Mouse (Mus musculus) heart, postnatal 10 days (tissue): Measurements from ENCODE around the gene Fzd7. TPM values are rescaled to one million over a fixed set of nuclear protein-coding genes. Genes with fewer than 3 reads are reported as not detected.

Experiments
- DNase-seq, 2 experiments: peaks; one replicate each; pipeline ENCODE4 v3.0.0; 2021
- intact Hi-C: fragments of 180-260 bp; cut with DNase I; formaldehyde crosslinking; loops from one replicate; pipeline ENCODE4 v1.15.1; 2025
- total RNA-seq, 2 experiments: library from RNA; stranded (reverse); gene quantifications; 2 replicates each; pipeline ENCODE4 v1.2.3; 2021

The Fzd7 gene
- total RNA-seq, 2 experiments from 2014 or later: 6.4 to 6.7 TPM

DNA sequence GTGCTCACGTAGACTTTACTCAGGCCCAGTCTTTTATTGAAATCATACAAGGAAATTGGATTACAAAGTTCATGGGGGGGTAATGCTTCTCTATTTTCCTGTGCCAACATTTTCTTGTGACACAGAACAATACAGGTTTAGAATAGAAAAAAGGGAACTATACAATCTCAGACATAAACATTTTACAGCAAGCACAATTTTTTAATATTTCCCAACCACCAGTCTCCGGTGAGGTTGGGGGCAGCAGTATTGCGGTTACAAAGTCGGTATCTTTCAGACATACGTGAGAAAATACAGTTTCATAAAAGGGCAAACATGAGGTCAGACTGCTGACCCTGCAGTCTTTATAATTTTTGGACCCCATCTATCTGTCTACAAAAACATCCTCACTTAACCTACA, 13.7 kb downstream of the Fzd7 start:
- DNase-seq: no peak
- intact Hi-C loops: no loop called here

DNA sequence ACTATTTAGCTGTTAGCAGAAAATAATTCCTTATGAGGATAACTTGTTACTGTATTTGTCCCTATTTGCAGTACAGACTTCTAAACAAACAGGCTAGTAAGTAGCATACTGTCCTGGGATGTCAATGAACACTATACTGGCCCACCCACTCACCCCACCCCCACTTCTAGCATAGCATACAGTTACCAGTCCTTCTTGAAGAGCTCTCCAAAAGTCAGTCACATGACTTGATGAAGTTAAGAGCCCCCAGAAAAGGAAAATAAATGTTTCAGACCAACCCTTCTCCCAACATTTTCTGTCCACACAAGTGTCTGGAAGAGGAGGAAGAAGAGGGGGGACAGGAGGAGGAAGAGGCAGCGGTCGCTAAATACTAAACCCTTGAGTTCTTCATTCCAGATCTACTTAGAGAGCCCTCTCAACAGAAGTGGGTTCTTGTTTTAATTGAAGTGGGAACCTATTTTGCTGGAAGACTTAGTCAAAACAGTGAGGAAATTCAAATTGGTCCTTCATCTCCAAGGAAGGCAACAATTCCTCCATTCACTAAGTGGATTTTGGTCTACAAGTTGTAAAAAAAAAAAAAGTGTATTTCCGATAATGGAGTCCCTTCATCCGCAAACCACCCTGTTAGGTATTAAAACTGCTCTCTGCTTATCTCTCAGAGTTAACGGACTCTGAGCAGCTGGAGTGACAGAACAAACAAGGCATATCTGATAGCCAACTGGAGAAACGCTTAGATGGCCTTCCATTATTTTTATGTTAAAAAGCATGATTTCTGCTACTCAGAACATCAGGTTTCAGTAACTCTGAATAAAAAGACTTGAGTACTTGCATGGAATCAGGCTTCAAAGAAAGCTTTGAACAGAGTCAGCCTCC, 15.8 kb downstream of the Fzd7 start:
- no peak for DNase-seq
- intact Hi-C loops: no loop called here

DNA sequence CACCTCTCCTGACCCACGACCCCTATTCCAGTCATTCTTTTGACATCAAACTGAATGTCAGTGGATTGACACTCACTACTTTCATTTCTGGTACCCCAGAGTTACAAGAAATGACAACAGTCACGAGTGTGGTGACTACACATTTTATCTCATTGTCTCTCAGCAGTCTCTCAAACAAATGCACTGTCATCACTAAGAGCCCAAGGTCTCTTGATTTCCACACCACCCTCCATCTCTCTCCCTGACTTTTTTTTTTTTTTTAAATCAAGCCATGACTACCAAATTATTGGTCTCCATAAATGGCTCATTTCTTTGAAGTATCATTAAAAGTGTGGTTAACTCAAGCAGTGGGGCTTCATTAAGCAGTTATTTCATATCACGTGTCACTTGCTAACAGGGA, 17.1 kb downstream of the Fzd7 start:
- no peak for DNase-seq
- intact Hi-C loops: no loop called here

DNA sequence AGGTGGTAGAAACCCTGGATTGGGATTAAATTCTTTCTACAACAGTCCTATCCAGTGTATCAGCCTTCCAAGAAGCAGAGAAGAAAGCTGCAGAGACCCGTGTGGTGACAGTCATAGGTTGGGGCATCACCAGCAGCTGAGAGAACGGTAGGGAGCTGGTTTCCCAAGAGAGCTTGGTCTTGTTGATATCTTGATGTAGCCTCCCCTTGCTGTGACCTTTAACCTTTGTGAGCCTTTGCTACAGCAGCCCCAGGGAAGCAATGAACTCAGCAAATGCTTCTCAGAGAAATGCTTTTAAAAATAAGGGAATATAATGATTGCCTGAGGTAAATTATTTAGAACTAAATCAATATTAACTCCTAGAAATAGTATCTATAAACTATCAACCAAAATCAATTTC, 20.1 kb downstream of the Fzd7 start:
- intact Hi-C loops: no loop called here

DNA sequence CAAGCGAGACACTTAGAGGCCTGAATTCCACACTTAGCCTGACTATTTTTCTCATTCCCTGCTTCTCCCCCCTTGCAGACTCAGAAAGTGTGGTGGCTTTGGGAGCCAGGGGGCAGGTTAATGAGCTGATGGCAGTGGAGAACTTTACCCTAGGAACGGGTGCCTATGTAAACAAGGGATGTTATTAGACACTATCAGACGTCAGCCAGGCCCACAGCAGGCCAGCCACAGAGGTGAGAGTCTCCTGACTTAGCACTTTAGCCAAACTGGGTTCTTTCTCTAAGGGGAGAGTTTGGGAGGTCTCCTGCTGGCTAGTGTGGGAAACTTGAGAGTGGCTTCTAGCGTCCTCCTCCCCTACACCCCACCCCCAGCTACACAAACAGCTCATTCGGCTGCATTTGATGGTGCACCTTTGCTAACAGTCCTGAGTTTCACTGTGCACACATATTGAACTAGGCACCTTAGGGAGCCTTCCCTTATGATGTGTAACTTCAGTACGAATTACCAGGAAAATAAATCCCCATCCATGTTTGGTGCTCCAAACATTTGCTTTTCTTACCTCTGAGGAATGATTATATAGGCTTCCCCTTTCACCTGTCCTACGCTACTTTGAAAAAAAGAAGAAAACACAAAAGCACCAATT, 21.6 kb downstream of the Fzd7 start:
- DNase-seq: no peak
- intact Hi-C loops: no loop called here

More for the DNA sequence above, 20.1 kb downstream of the Fzd7 start:
- DNase-seq: no peak

DNA sequence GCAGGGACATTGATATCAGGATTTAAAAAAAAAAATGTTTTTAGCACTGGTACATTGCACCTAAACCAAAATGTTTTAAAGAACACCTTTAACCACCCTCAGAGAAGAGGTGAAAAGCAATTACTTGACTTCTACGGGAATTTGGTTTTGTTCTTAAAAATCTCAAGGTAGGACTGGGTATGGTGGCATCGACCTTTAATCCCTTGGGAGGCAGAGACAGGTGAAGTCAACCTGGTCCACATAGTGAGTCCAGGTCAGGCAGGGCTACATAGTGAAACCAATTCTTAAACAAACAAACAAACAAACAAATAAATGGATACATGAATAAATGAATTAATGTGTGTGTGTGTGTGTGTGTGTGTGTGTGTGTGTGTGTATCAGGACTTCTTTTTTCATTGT, 22.1 kb downstream of the Fzd7 start:
- intact Hi-C loops: no loop called here
- DNase-seq: no peak

DNA sequence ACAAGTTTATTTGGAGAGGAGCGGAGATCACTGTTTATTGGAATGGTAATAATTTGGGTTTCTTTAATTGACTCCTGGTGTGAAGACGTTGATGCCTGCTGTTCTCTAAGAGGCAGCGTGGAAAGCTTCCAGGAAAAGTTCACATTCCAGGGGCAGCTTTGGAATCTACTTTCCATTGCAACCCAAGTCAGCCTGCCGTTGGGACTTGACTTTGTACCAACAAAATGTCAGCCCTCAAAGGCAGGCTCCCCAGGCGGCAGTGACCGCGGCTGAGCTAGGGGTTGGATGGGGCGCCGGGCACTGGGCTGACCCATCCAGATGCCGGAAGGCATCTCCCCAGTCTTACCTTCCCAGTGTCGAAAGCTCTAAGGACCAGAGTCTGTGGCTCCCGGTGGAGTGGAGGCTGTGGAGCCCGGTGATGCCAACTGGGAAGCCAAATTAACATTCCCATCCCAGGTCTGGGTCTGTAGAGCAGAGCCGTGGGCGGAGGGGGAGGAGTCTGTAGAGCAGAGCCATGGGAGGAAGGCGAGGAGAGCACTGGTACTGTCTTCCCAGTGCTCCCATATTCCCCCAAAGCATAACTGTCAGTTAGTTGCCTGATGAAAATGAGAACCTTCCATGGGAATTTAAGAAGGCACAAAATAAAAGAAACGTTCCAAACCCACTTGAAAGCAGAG, 26.4 kb downstream of the Fzd7 start:
- DNase-seq: peak; percentile 21 to 28
- intact Hi-C loops: no loop called here

DNA sequence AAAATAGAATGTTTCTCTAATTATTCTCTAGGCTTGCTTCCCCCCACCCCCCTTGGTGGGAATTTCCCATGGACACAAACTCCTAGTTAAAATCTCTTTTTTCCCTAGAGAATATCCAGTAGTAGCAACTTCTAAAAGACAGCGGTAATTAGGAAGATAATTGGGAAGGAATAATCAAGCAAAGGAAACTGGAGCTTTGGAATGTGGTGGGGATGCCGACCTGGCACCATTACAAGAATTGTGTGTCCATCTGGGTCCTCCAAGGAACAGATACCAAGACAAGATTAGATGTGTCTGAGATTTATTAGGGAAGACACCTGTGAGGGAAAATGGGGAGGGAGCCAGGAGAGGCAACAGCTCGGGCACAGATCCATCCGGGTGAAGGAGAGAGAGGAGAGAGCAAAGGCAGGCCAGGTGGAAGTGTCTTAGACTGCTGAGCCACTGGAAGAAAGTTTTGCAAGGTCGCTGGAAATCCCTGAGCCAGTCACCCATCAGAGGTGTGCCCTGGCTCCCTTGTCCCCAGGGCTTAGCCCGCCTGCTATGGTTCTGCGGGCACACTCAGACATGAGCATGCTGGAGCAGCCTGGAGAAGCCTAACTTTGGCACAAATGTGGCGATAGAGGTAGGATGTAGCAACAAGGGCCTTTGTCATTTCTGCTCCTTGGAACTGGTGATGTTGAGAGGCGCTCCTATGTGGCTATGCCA, 29.5 kb downstream of the Fzd7 start:
- intact Hi-C loops: no loop called here
- DNase-seq: no peak

DNA sequence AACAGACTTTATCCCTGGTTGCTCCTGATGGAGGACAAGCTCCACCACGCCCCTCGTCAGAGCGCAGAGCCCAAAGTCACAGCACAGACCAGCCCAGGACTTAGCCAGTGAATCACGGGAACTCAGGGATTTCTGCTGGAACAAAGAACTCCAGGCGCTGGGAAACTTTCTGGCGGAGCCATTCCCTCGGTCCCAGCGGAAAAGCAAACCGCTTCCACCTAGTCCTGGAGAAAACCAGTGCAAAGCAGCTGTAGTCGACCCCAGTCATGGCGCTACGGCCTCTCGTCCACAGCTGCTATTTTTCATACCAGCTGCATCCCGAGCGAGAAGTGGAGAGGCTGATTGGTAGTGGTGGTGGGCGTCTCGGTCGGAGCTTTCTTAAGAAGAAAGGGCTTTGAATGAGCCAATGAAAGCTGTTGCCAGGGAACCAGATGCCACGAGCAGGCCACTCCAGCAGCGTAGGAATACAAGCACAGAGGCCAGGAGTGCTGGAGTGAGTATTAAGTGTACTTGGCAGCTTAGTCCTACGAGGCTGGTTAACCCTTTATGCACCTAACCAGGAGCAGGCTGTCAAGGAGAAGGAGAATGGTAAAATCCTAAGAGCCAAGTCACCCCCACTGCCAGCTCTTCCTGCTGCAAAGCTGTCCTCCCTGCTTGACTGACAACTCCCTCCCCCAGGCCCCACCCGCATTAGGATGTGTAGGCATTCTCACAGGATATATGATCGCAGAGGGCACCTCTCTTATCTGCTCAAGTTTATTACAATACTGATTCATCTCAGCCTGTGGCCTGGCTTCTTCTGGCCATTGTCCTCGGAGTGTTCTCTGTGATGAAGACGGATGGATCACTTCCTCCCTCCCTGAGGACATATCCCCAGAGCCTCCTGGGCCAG, 34.0 kb downstream of the Fzd7 start, which contains the start of gene Gm973:
Gene Gm973, plus strand, starts transcription at position 239 of the 892 bp plus-strand sequence.
- intact Hi-C loops: no loop called here
- peak; percentile 65 to 76 for DNase-seq

DNA sequence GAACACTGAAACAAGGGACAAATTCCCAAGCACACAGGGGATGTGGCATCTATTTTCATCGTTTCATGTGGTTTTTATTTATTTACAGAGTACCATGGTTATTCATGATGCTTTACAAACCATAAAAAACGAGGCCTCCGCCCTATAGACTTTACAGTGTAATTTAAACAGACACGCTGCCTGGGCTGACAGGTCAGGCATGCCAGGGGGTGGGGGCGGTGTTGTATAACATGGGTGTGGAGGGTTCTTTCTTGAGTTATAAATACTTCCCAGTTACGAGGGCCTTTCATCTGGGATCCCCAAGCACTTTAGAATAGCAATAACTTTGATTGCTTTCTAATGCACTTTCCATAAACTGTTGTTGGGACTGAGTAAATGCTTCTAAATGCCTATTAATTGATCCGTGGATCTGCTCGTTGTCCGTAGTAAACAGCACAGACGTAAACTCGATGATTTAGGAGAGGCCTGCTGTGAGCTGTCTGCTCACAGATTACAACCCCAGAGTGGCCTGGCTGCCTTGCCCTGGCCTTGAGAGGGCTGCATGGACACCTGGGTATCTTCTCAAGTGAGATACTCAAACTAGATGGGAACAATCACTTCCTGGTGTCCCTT, 38.1 kb downstream of the Fzd7 start:
- DNase-seq: no peak
- intact Hi-C loops: no loop called here

DNA sequence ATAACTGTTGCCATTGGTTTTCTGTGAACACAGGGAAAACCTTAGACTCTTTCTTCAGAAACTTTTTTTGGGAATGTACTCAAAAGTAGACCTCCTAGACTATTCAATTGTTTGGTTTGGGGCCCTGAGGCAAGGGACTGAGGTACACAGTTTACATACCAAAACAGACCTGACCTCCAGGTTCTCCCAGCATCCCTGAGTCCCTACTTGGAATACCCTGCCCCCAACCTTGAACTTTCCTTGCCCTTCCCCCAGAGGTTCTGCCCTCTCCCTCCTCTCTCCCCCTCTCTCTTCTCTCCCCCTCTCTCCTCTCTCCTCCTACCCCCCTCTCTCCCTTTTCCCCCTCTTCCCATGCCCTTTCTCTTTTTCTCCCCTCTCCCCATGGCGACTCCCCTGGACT, 40.2 kb downstream of the Fzd7 start:
- intact Hi-C loops: no loop called here
- DNase-seq: no peak

DNA sequence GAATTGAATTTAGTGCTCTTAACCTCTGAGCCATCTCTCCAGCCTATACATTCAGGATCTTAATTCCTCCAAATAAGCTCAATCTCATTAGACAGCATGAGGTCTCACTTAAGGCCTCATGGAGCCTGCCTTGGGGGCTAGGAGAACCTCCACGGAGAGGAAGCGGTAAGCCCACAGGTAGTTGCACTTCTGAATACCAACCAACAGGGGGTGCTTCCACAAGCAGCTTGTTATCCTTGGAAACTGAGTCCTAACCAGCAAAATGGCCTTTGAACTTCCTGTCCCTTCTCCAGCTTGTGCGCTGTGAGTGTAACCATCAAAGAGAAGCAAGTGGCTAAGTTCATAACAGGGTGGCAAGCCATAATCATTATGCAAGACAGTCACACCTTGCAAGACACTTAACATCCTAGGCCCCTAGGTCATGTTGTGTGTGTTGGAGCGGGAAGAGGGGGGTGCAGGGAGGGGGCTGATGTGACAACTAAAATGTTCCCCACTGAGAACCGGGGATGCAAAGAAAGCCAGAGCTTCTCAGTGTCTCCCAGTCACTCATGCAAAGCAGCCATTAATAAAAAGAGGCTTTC, 41.2 kb downstream of the Fzd7 start:
- DNase-seq: no peak
- intact Hi-C loops: no loop called here

DNA sequence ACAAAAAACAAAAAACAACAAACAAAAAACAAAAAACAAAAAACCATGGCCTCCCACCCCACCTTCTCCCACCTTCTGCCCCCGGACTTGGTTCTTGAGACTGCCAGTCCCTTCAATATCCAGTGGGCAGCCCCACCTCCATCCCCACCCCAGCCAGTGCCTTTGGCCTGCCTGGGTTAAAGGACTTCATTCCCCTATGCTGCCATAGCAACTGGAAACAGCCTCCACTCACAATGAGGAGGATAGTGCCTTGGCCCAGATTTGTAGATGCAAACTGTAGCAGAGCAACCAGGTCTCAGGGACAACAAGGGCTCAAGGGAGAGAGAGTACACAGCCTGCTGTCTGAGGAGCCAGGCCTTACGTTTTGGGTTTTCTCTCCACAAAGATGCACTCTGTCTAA, 41.8 kb downstream of the Fzd7 start:
- intact Hi-C loops: no loop called here

DNA sequence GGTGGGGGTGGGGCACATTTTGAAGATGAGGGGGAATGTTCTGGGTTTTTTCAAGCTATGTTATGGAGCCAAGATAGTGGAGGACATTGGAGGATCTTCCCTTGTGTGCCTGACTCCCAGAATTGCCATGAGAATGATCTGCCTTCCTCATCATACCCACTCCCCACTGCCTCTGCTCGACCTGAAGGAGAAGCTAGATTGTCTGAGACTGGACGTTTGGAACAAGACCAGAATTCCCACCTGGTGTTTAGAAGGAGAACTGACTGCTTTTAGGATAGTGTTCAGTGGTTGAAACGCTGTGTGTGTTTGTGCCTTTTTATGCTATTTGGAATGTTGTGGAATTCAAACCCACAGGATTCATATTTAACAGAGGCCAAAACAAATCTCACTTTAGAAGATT, 42.5 kb downstream of the Fzd7 start:
- no peak for DNase-seq
- intact Hi-C loops: no loop called here

More for the DNA sequence above, 41.8 kb downstream of the Fzd7 start:
- DNase-seq: no peak

DNA sequence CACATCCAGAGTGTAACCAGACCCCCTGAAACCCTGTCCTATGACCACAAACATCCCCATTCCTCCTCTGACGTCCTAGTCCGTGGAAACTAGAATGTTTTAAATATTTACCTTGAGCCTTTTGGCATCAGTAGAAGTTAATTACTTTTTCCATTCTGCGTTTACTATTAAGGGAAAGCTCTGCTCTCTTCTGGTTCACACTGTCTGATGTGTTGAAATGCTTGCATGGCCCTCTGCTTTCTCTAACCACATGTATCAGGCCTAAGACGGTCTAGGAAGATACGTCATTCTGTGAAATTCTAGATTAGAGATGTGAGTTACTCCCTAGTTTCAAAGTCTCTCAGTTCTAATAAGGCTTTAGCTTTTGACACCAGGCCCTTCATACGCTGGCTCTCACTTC, 45.0 kb downstream of the Fzd7 start:
- no peak for DNase-seq
- intact Hi-C loops: no loop called here

DNA sequence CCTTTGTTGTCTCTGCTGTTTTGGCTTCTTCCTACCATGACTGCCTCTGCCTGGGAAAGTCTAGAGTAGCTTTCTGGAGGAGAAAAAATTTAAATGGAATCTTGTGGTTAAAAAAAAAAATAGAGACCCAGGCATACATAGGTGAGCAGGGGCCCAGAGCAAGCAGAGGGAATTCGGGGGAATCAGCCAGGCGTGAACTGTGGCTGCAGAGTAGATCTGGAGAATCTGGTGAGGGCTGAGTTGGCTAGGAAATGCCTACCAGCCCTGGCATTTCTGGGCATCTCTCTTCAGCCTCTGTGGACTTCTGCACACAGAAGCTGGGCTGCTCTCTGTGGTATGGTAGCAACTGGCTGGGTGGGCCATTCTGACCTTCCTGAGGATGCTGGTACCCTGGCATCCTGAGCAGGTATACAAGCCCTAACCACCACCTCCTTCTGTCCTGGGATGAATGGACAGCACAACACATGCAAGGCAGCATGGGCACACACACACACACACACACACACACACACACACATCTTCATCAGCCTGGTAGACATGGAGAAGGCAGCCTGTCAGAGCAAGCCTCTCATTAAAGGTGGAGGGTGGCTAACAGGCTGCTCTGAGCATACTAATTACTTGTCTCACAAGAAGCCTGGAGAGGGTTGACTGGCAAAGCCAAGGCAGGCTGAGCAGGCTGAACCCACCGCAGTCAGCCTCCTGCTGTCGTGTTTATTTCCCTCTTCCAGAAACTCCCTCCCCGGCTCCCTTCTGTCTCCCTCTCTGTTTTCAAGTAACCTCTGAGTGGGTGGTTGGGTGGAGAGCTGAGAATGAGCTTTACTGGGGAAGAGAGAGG, 53.0 kb downstream of the Fzd7 start:
- no peak for DNase-seq
- intact Hi-C loops: no loop called here
